Mouse (Mus musculus) MEL-GATA-1-ER (cell line): ENCODE measurements around the gene Sema4g.

ENCODE experiments used
- DNase-seq: peaks from one replicate; pipeline ENCODE4 v3.0.0-alpha.2; 2012; ENCODE audit warnings: low read depth; ENCODE audit errors: extremely low read depth

Gene Sema4g

GRCm38 (mm10) chr19:45048644-45049365 lies 59.9 kb downstream of the Sema4g start:
- DNase-seq, result no peak

- no peak for DNase-seq
These were observed 60.6 kb downstream of the Sema4g start for GRCm38 (mm10) chr19:45049523-45049922.
